In genomic region chr6:115823850-115824464, GRCm38 (mm10) we compare ENCODE assay signal across 8 mouse cellular contexts. TPM values are rescaled to one million over a fixed set of nuclear protein-coding genes. Genes with fewer than 3 reads are reported as not detected.
DNase-seq lines count a peak whose midpoint lies in the region; ATAC-seq and TF ChIP-seq lines count a peak whose summit lies in the region.
"Not testable (repeated sequence)": the region's sequence is repeated elsewhere in the genome, so short reads cannot be mapped to it uniquely, and the experiment has no call there.

No protein-coding gene starts in this region.

- H3K9me3 ChIP-seq in embryonic facial prominence, embryonic 10.5 days; heart, embryonic 11.5 days (replicated peaks; ENCODE audit: control insufficient read depth, low read length); intestine, postnatal 0 days (ENCODE audit: control insufficient read depth); liver, embryonic 11.5 days (ENCODE audit: control insufficient read depth, low read length); midbrain, embryonic 13.5 days: not testable (repeated sequence)

- ATAC-seq in heart, embryonic 11.5 days (replicated peaks; ENCODE audit: insufficient number of reproducible peaks, low FRiP score, low TSS enrichment): peak; percentile 87
- ATAC-seq in intestine, postnatal 0 days: peak; percentile 96
- peak; percentile 97 for ATAC-seq in liver, embryonic 11.5 days (replicated peaks; ENCODE audit: low FRiP score)
- ATAC-seq in midbrain, embryonic 13.5 days: peak; percentile 85

- H3K4me1 ChIP-seq in embryonic facial prominence, embryonic 10.5 days; heart, embryonic 11.5 days (ENCODE audit: control insufficient read depth, insufficient read depth, low read length); intestine, postnatal 0 days (replicated peaks; ENCODE audit: control insufficient read depth, insufficient read depth, low read length); midbrain, embryonic 13.5 days (replicated peaks): not testable (repeated sequence)
- H3K4me1 ChIP-seq in liver, embryonic 11.5 days (replicated peaks; ENCODE audit: control insufficient read depth, insufficient read depth, low read length): peaks cover 20% of the 10 kb centered on the region

- peak; percentile 80 for TF ChIP-seq CTCF in intestine, postnatal 0 days (IDR thresholded peaks at IDR 0.05; ENCODE audit: low read depth)

- H3K9ac ChIP-seq in heart, embryonic 11.5 days (ENCODE audit: low read depth, low read length); intestine, postnatal 0 days (ENCODE audit: low read depth, low read length); midbrain, embryonic 13.5 days (replicated peaks): not testable (repeated sequence)
- peak overlapping the region; percentile 38 for H3K9ac ChIP-seq in liver, embryonic 11.5 days (ENCODE audit: low read depth, low read length)

- DNase-seq in 416B (ENCODE audit: low read depth): peak; percentile 94
- DNase-seq in adrenal gland, adult 2 months: peak; percentile 63
- peak; percentile 89 for DNase-seq in embryonic facial prominence, embryonic 10.5 days (ENCODE audit: low spot score)
- DNase-seq in liver, embryonic 11.5 days (ENCODE audit: low spot score): peak; percentile 80
- peak; percentile 50 to 84 for DNase-seq in spleen, postnatal 10 days (ENCODE audit: low spot score in 2 of 2)

- H3K36me3 ChIP-seq in embryonic facial prominence, embryonic 10.5 days (replicated peaks); heart, embryonic 11.5 days (ENCODE audit: control insufficient read depth, insufficient read depth, low read length); intestine, postnatal 0 days (ENCODE audit: control insufficient read depth, insufficient read depth); liver, embryonic 11.5 days (ENCODE audit: control insufficient read depth, insufficient read depth, low read length); midbrain, embryonic 13.5 days: not testable (repeated sequence)

- H3K4me3 ChIP-seq in embryonic facial prominence, embryonic 10.5 days: peak overlapping the region; percentile 41
- peak overlapping the region; percentile 22; the same call in 1 of the 2 replicates for H3K4me3 ChIP-seq in heart, embryonic 11.5 days (ENCODE audit: low read depth, low read length)
- not testable (repeated sequence) for H3K4me3 ChIP-seq in intestine, postnatal 0 days (ENCODE audit: low read depth, low read length)
- peak overlapping the region; percentile 11; the same call in 1 of the 2 replicates for H3K4me3 ChIP-seq in liver, embryonic 11.5 days (ENCODE audit: low read depth, low read length)
- H3K4me3 ChIP-seq in midbrain, embryonic 13.5 days (replicated peaks): 0 out of 2 replicates have a peak overlapping the region, but pooled peaks have one; percentile 11

- WGBS in embryonic facial prominence, embryonic 10.5 days: 4% methylated on average over 5 of the region's 11 CpGs
- WGBS in heart, embryonic 11.5 days (ENCODE audit: insufficient replicate concordance): 1% methylated on average over 4 of the region's 11 CpGs
- WGBS in intestine, postnatal 0 days: 4% methylated on average over 4 of the region's 11 CpGs
- under 1% methylated on average over 5 of the region's 11 CpGs for whole genome bisulfite sequencing in liver, embryonic 11.5 days
- WGBS in midbrain, embryonic 13.5 days: 3% methylated on average over 5 of the region's 11 CpGs

- peak overlapping the region; percentile 53 for H3K4me2 ChIP-seq in heart, embryonic 11.5 days
- H3K4me2 ChIP-seq in intestine, postnatal 0 days (replicated peaks; ENCODE audit: low read depth): peak overlapping the region; percentile 50
- peak overlapping the region; percentile 55 for H3K4me2 ChIP-seq in liver, embryonic 11.5 days
- H3K4me2 ChIP-seq in midbrain, embryonic 13.5 days (replicated peaks): peak overlapping the region; percentile 32

- not testable (repeated sequence) for H3K27me3 ChIP-seq in embryonic facial prominence, embryonic 10.5 days (replicated peaks; ENCODE audit: low read depth, poor library complexity, severe bottlenecking); heart, embryonic 11.5 days (ENCODE audit: control insufficient read depth, insufficient read depth, low read length); intestine, postnatal 0 days (replicated peaks; ENCODE audit: control insufficient read depth, insufficient read depth, low read length); liver, embryonic 11.5 days (replicated peaks; ENCODE audit: control insufficient read depth, insufficient read depth, low read length); midbrain, embryonic 13.5 days

- peak overlapping the region; percentile 74 for H3K27ac ChIP-seq in embryonic facial prominence, embryonic 10.5 days (replicated peaks)
- H3K27ac ChIP-seq in heart, embryonic 11.5 days (ENCODE audit: low read depth, low read length); intestine, postnatal 0 days (ENCODE audit: low read depth, low read length); midbrain, embryonic 13.5 days: not testable (repeated sequence)
- peak overlapping the region; percentile 56 for H3K27ac ChIP-seq in liver, embryonic 11.5 days (ENCODE audit: low read depth, low read length)

RNA-seq across cellular contexts. Expression of gene Efcab12, which starts 14.3 kb away (rescaled TPM):
- total RNA-seq in adrenal gland, adult 2 months (2021): under 1 TPM; 0.66 to 0.75 TPM
- 0.06 and 0.13 TPM in 2 replicates for polyA plus RNA-seq in adrenal gland, adult 2 months (2012; rRNA removed)
- polyA plus RNA-seq in embryonic facial prominence, embryonic 10.5 days (2016; fragmentation: Nextera tagmentation; extraction: Ambion mirVana): 1.1 and 1.2 TPM in 2 replicates
- polyA plus RNA-seq in heart, embryonic 11.5 days (2014; fragmentation: Nextera tagmentation; extraction: Ambion mirVana): 0.50 and 0.63 TPM in 2 replicates
- polyA plus RNA-seq in intestine, postnatal 0 days (2015; fragmentation: Nextera tagmentation; extraction: Ambion mirVana): 0.05 and 0.18 TPM in 2 replicates
- 0.27 TPM in 2 replicates for polyA plus RNA-seq in liver, embryonic 11.5 days (2014; fragmentation: Nextera tagmentation; extraction: Ambion mirVana)
- 2.2 and 3.2 TPM in 2 replicates for polyA plus RNA-seq in midbrain, embryonic 13.5 days (2015; fragmentation: Nextera tagmentation; extraction: Ambion mirVana)

RNA-seq across cellular contexts. Expression of gene Rpl32, which starts 15.4 kb away (rescaled TPM):
- 1,000 to 10,000 TPM; 1,129 to 1,275 TPM for total RNA-seq in adrenal gland, adult 2 months (2021)
- polyA plus RNA-seq in adrenal gland, adult 2 months (2012; rRNA removed): 61.9 and 71.3 TPM in 2 replicates
- polyA plus RNA-seq in embryonic facial prominence, embryonic 10.5 days (2016; fragmentation: Nextera tagmentation; extraction: Ambion mirVana): 1,826 and 1,867 TPM in 2 replicates
- polyA plus RNA-seq in heart, embryonic 11.5 days (2014; fragmentation: Nextera tagmentation; extraction: Ambion mirVana): 1,431 and 1,576 TPM in 2 replicates
- polyA plus RNA-seq in intestine, postnatal 0 days (2015; fragmentation: Nextera tagmentation; extraction: Ambion mirVana): 1,370 and 1,375 TPM in 2 replicates
- 2,286 and 2,478 TPM in 2 replicates for polyA plus RNA-seq in liver, embryonic 11.5 days (2014; fragmentation: Nextera tagmentation; extraction: Ambion mirVana)
- polyA plus RNA-seq in midbrain, embryonic 13.5 days (2015; fragmentation: Nextera tagmentation; extraction: Ambion mirVana): 1,380 and 1,385 TPM in 2 replicates

RNA-seq across cellular contexts. Expression of gene Mbd4, which starts 29.2 kb away (rescaled TPM):
- 1 to 10 TPM; 1.9 to 2.7 TPM for total RNA-seq in adrenal gland, adult 2 months (2021)
- polyA plus RNA-seq in adrenal gland, adult 2 months (2012; rRNA removed): 0.49 and 0.65 TPM in 2 replicates
- 33.2 and 34.2 TPM in 2 replicates for polyA plus RNA-seq in embryonic facial prominence, embryonic 10.5 days (2016; fragmentation: Nextera tagmentation; extraction: Ambion mirVana)
- 12.5 and 14.6 TPM in 2 replicates for polyA plus RNA-seq in heart, embryonic 11.5 days (2014; fragmentation: Nextera tagmentation; extraction: Ambion mirVana)
- 3.4 and 3.5 TPM in 2 replicates for polyA plus RNA-seq in intestine, postnatal 0 days (2015; fragmentation: Nextera tagmentation; extraction: Ambion mirVana)
- 20.7 and 23.0 TPM in 2 replicates for polyA plus RNA-seq in liver, embryonic 11.5 days (2014; fragmentation: Nextera tagmentation; extraction: Ambion mirVana)
- 14.5 and 14.9 TPM in 2 replicates for polyA plus RNA-seq in midbrain, embryonic 13.5 days (2015; fragmentation: Nextera tagmentation; extraction: Ambion mirVana)

RNA-seq across cellular contexts. Expression of gene Ift122, which starts 29.3 kb away (rescaled TPM):
- 10 to 100 TPM; 16.1 to 17.6 TPM for total RNA-seq in adrenal gland, adult 2 months (2021)
- polyA plus RNA-seq in adrenal gland, adult 2 months (2012; rRNA removed): 14.0 and 16.5 TPM in 2 replicates
- 30.7 and 31.4 TPM in 2 replicates for polyA plus RNA-seq in embryonic facial prominence, embryonic 10.5 days (2016; fragmentation: Nextera tagmentation; extraction: Ambion mirVana)
- polyA plus RNA-seq in heart, embryonic 11.5 days (2014; fragmentation: Nextera tagmentation; extraction: Ambion mirVana): 21.0 and 26.7 TPM in 2 replicates
- polyA plus RNA-seq in intestine, postnatal 0 days (2015; fragmentation: Nextera tagmentation; extraction: Ambion mirVana): 3.0 and 3.1 TPM in 2 replicates
- 9.1 and 10.5 TPM in 2 replicates for polyA plus RNA-seq in liver, embryonic 11.5 days (2014; fragmentation: Nextera tagmentation; extraction: Ambion mirVana)
- polyA plus RNA-seq in midbrain, embryonic 13.5 days (2015; fragmentation: Nextera tagmentation; extraction: Ambion mirVana): 25.8 and 28.8 TPM in 2 replicates

RNA-seq across cellular contexts. Expression of gene Cand2, which starts 49.6 kb away (rescaled TPM):
- 10 to 100 TPM in 1 of 2 experiments, 1 to 10 TPM in 1; 8.9 to 16.1 TPM for total RNA-seq in adrenal gland, adult 2 months (2021)
- 16.6 and 18.3 TPM in 2 replicates for polyA plus RNA-seq in adrenal gland, adult 2 months (2012; rRNA removed)
- polyA plus RNA-seq in embryonic facial prominence, embryonic 10.5 days (2016; fragmentation: Nextera tagmentation; extraction: Ambion mirVana): 68.9 and 71.8 TPM in 2 replicates
- polyA plus RNA-seq in heart, embryonic 11.5 days (2014; fragmentation: Nextera tagmentation; extraction: Ambion mirVana): 38.8 and 50.8 TPM in 2 replicates
- 2.2 and 2.4 TPM in 2 replicates for polyA plus RNA-seq in intestine, postnatal 0 days (2015; fragmentation: Nextera tagmentation; extraction: Ambion mirVana)
- polyA plus RNA-seq in liver, embryonic 11.5 days (2014; fragmentation: Nextera tagmentation; extraction: Ambion mirVana): 20.3 and 22.0 TPM in 2 replicates
- 16.4 and 18.5 TPM in 2 replicates for polyA plus RNA-seq in midbrain, embryonic 13.5 days (2015; fragmentation: Nextera tagmentation; extraction: Ambion mirVana)

Comparison
In these comparisons a context has a peak if more than half of its experiments do, and no peak if none do; other contexts are left out.
1. RNA of gene Rpl32, which starts 15.4 kb away (polyA plus RNA-seq): 2,286 to 2,478 TPM in liver, embryonic 11.5 days, 1,826 to 1,867 TPM in embryonic facial prominence, embryonic 10.5 days, 1,431 to 1,576 TPM in heart, embryonic 11.5 days, 1,380 to 1,385 TPM in midbrain, embryonic 13.5 days and 1,370 to 1,375 TPM in intestine, postnatal 0 days; 61.9 to 71.3 TPM in adrenal gland, adult 2 months; every median in the first group is over 10 times any median in the second.
2. Peak in every context shown above with its lines, with median percentiles within 50 percentile points of each other: DNase-seq, ATAC-seq and H3K4me2 ChIP-seq.